Comparison of ENCODE assay signal across 25 mouse cellular contexts in genomic region chr16:94822611-94823010, GRCm38 (mm10).
A peak's percentile ranks its signal among the peaks of the same experiment; 100 is the strongest.
DNase-seq lines count a peak whose midpoint lies in the region; ATAC-seq lines count a peak whose summit lies in the region.
"Had no signal": no experiment of that assay in that cellular context is flagged by ENCODE, and none has a peak within 500 bp of the region (broad histone marks: within the 10 kb centered on the region; RNA-seq: fewer than 3 reads in every experiment).

No protein-coding gene starts in this region.

- no peak overlapping the region for H3K27ac ChIP-seq in heart, embryonic 12.5 days (ENCODE audit: poor library complexity, severe bottlenecking)
- H3K27ac ChIP-seq in heart, embryonic 16.5 days (ENCODE audit: low read length), result peak overlapping the region; percentile 82
- H3K27ac ChIP-seq: embryonic facial prominence, embryonic 12.5 days; embryonic facial prominence, embryonic 15.5 days; hindbrain, embryonic 14.5 days; hindbrain, postnatal 0 days had no signal

- H3K4me1 ChIP-seq in heart, embryonic 12.5 days (replicated peaks), result peaks cover 14% of the 10 kb centered on the region
- H3K4me1 ChIP-seq in heart, embryonic 16.5 days (ENCODE audit: control insufficient read depth, insufficient read depth, low read length), result peaks cover 17% of the 10 kb centered on the region
- H3K4me1 ChIP-seq: embryonic facial prominence, embryonic 12.5 days had no signal

- no peak overlapping the region for H3K9ac ChIP-seq in heart, embryonic 12.5 days
- no peak overlapping the region for H3K9ac ChIP-seq in heart, embryonic 16.5 days (ENCODE audit: low read length)
- H3K9ac ChIP-seq: embryonic facial prominence, embryonic 12.5 days; embryonic facial prominence, embryonic 15.5 days; forebrain, postnatal 0 days; hindbrain, embryonic 14.5 days had no signal

- no peak overlapping the region for H3K4me3 ChIP-seq in heart, embryonic 12.5 days
- no peak overlapping the region for H3K4me3 ChIP-seq in heart, embryonic 16.5 days (ENCODE audit: low read length)
- H3K4me3 ChIP-seq: embryonic facial prominence, embryonic 12.5 days; embryonic facial prominence, embryonic 15.5 days had no signal

- ATAC-seq in heart, embryonic 12.5 days (ENCODE audit: insufficient number of reproducible peaks, low FRiP score), result no peak
- ATAC-seq in heart, embryonic 16.5 days (replicated peaks; ENCODE audit: extremely low read depth, insufficient read depth, low FRiP score), result no peak
- ATAC-seq: CD4-positive, CD25-positive, alpha-beta regulatory T cell, adult 4 months; forebrain, embryonic 14.5 days; forebrain, postnatal 0 days; hindbrain, postnatal 0 days; inflammation-experienced regulatory T-cells, adult 6 months; intestine, embryonic 16.5 days had no signal

- no peaks in the 10 kb centered on the region for H3K9me3 ChIP-seq in heart, embryonic 12.5 days (replicated peaks)
- no peaks in the 10 kb centered on the region for H3K9me3 ChIP-seq in heart, embryonic 16.5 days (replicated peaks; ENCODE audit: control insufficient read depth, low read length)
- H3K9me3 ChIP-seq: embryonic facial prominence, embryonic 12.5 days; embryonic facial prominence, embryonic 15.5 days had no signal

- peak; percentile 36 for DNase-seq in heart, adult 8-10 months (ENCODE audit: low spot score)
- DNase-seq in heart, postnatal 36 days, result no peak
- DNase-seq in heart, postnatal 10 days, result peak; percentile 52 to 64
- peak; percentile 50 for DNase-seq in heart, postnatal 4 days
- no peak for DNase-seq in right cerebral cortex, postnatal 36 days (ENCODE audit: low spot score in 2 of 2)
- DNase-seq: adrenal gland, adult 2 months; adrenal gland, postnatal 14 days; cerebellum, adult 11 months; cerebellum, adult 2 months; cerebellum, adult 9-11 months; cerebellum, postnatal 25 days; forebrain, postnatal 0 days; gastrocnemius, postnatal 25 days; kidney, adult 18-20 months; kidney, adult 9 months had no signal

- 39% methylated on average over 5 of the region's 5 CpGs for WGBS in heart, embryonic 12.5 days
- WGBS in heart, embryonic 16.5 days, result 31% methylated on average over 5 of the region's 5 CpGs

- no peaks in the 10 kb centered on the region for H3K27me3 ChIP-seq in heart, embryonic 12.5 days (replicated peaks)
- H3K27me3 ChIP-seq in heart, embryonic 16.5 days (ENCODE audit: control insufficient read depth, insufficient read depth, low read length), result no peaks in the 10 kb centered on the region
- H3K27me3 ChIP-seq: embryonic facial prominence, embryonic 12.5 days; embryonic facial prominence, embryonic 15.5 days had no signal

- intact Hi-C loops in heart, postnatal 36 days (cut with DNase I), result no loop called here
- intact Hi-C loops in heart, postnatal 10 days (cut with DNase I), result no loop called here

- H3K4me2 ChIP-seq in heart, embryonic 12.5 days, result no peak overlapping the region
- no peak overlapping the region for H3K4me2 ChIP-seq in heart, embryonic 16.5 days (ENCODE audit: low read depth, low read length)
- H3K4me2 ChIP-seq: embryonic facial prominence, embryonic 12.5 days; embryonic facial prominence, embryonic 15.5 days; hindbrain, embryonic 14.5 days had no signal

- no peaks in the 10 kb centered on the region for H3K36me3 ChIP-seq in heart, embryonic 12.5 days
- no peaks in the 10 kb centered on the region for H3K36me3 ChIP-seq in heart, embryonic 16.5 days (ENCODE audit: control insufficient read depth, insufficient read depth)
- H3K36me3 ChIP-seq: embryonic facial prominence, embryonic 12.5 days; embryonic facial prominence, embryonic 15.5 days had no signal

Comparison
In these comparisons a context has a peak if more than half of its experiments do, and no peak if none do; other contexts are left out.
1. DNase-seq: peak in heart, adult 8-10 months (single experiment), heart, postnatal 10 days (2 of 2) and heart, postnatal 4 days (single experiment); none in heart, postnatal 36 days (0 of 2) and right cerebral cortex, postnatal 36 days (0 of 2).